Mouse (Mus musculus): Measurements from ENCODE around the gene 9130230L23Rik.
A peak's percentile ranks its signal among the peaks of the same experiment; 100 is the strongest.
"Not testable (repeated sequence)": the region's sequence is repeated elsewhere in the genome, so short reads cannot be mapped to it uniquely, and the experiment has no call there.

The 9130230L23Rik gene

GRCm38 (mm10) chr5:66005041-66005678 lies 1.1 kb upstream of the 9130230L23Rik start:
- DNase-seq (ENCODE audit: low spot score in 2 of 2): no peak

GRCm38 (mm10) chr5:66001232-66001631 lies 2.9 kb downstream of the 9130230L23Rik start:
- DNase-seq (ENCODE audit: low spot score in 2 of 2): no peak

- DNase-seq (ENCODE audit: low spot score in 2 of 2): no peak
Observed at GRCm38 (mm10) chr5:66000567-66001125, 3.4 kb downstream of the 9130230L23Rik start.

GRCm38 (mm10) chr5:66000074-66000473 lies 4.0 kb downstream of the 9130230L23Rik start:
- no peak for DNase-seq (ENCODE audit: low spot score in 2 of 2)

GRCm38 (mm10) chr5:65999106-65999505 lies 5.0 kb downstream of the 9130230L23Rik start:
- DNase-seq (ENCODE audit: low spot score in 2 of 2): no peak

GRCm38 (mm10) chr5:65997813-65998212 lies 6.3 kb downstream of the 9130230L23Rik start:
- DNase-seq (ENCODE audit: low spot score in 2 of 2): no peak

- no peak for DNase-seq (ENCODE audit: low spot score in 2 of 2)
Observed at GRCm38 (mm10) chr5:65994643-65995042, 9.4 kb downstream of the 9130230L23Rik start.

GRCm38 (mm10) chr5:65991191-65991590 lies 12.9 kb downstream of the 9130230L23Rik start:
- DNase-seq (ENCODE audit: low spot score in 2 of 2): no peak

GRCm38 (mm10) chr5:65987004-65987403 lies 17.1 kb downstream of the 9130230L23Rik start:
- not testable (repeated sequence) for DNase-seq (ENCODE audit: low spot score in 2 of 2)

GRCm38 (mm10) chr5:65986426-65986825 lies 17.7 kb downstream of the 9130230L23Rik start:
- DNase-seq (ENCODE audit: low spot score in 2 of 2): no peak

- DNase-seq (ENCODE audit: low spot score in 2 of 2): no peak
Observed at GRCm38 (mm10) chr5:65975731-65976130, 28.4 kb downstream of the 9130230L23Rik start.

GRCm38 (mm10) chr5:65973189-65973588 lies 30.9 kb downstream of the 9130230L23Rik start:
- DNase-seq (ENCODE audit: low spot score in 2 of 2): no peak

GRCm38 (mm10) chr5:65968004-65968403 lies 36.1 kb downstream of the 9130230L23Rik start:
- no peak for DNase-seq (ENCODE audit: low spot score in 2 of 2)

- DNase-seq (ENCODE audit: low spot score in 2 of 2): no peak
Observed at GRCm38 (mm10) chr5:65967091-65967490, 37.0 kb downstream of the 9130230L23Rik start.

- no peak for DNase-seq (ENCODE audit: low spot score in 2 of 2)
Observed at GRCm38 (mm10) chr5:65965771-65966279, 38.3 kb downstream of the 9130230L23Rik start.

GRCm38 (mm10) chr5:65963291-65963690 lies 40.8 kb downstream of the 9130230L23Rik start:
- no peak for DNase-seq (ENCODE audit: low spot score in 2 of 2)

- no peak for DNase-seq (ENCODE audit: low spot score in 2 of 2)
Observed at GRCm38 (mm10) chr5:65960597-65960950, 43.5 kb downstream of the 9130230L23Rik start.

- no peak for DNase-seq (ENCODE audit: low spot score in 2 of 2)
Observed at GRCm38 (mm10) chr5:65959893-65960596, 44.0 kb downstream of the 9130230L23Rik start.

GRCm38 (mm10) chr5:65958597-65958996 lies 45.5 kb downstream of the 9130230L23Rik start:
- DNase-seq (ENCODE audit: low spot score in 2 of 2): peak in 1 of 2 experiments; percentile 20

- no peak for DNase-seq (ENCODE audit: low spot score in 2 of 2)
Observed at GRCm38 (mm10) chr5:65956144-65957008, 47.7 kb downstream of the 9130230L23Rik start.

GRCm38 (mm10) chr5:65955343-65956143 lies 48.5 kb downstream of the 9130230L23Rik start:
- DNase-seq (ENCODE audit: low spot score in 2 of 2): peak; percentile 64 to 81
